Mouse (Mus musculus) urinary bladder, postnatal 25 days (tissue): Measurements from ENCODE around the gene Nfatc3.
A peak's percentile ranks its signal among the peaks of the same experiment; 100 is the strongest.

Source experiments
- DNase-seq: peaks from one replicate; pipeline ENCODE4 v3.0.0; 2022; ENCODE audit warnings: low spot score

Nfatc3 gene

GRCm38 (mm10) chr8:106147868-106148565 is 89.4 kb downstream of the Nfatc3 start:
- no peak for DNase-seq

- DNase-seq = no peak
Measured at GRCm38 (mm10) chr8:106149025-106149424, 90.4 kb downstream of the Nfatc3 start.

GRCm38 (mm10) chr8:106149801-106150652 is 91.4 kb downstream of the Nfatc3 start, which contains the start of gene Pla2g15:
Gene Pla2g15, plus strand, starts transcription at chr8:106150399.
- peak; percentile 82 for DNase-seq

- no peak for DNase-seq
Measured at GRCm38 (mm10) chr8:106150653-106151000, 92.0 kb downstream of the Nfatc3 start.

- no peak for DNase-seq
Measured at GRCm38 (mm10) chr8:106151041-106151440, 92.4 kb downstream of the Nfatc3 start.

GRCm38 (mm10) chr8:106152876-106153275 is 94.2 kb downstream of the Nfatc3 start:
- DNase-seq = no peak

DNA sequence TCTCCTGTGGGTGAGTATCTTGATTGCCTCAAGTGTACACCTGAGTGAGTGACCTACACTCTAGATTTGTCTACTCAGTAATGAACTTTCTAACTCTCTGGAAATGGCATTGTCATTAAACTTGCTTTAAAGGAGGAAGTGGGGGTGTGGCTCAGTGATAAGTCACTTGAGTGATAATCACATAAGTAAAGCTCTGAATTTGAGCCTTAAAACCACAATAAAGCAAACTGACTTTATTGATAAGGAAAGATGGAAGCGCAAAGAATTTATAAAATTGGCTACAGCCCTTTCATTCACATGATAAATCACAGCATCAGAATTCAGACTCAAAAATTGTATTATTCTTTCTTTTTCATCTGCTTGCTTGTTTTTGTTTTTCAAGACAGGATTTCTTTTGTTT is 98.8 kb downstream of the Nfatc3 start:
- no peak for DNase-seq

DNA sequence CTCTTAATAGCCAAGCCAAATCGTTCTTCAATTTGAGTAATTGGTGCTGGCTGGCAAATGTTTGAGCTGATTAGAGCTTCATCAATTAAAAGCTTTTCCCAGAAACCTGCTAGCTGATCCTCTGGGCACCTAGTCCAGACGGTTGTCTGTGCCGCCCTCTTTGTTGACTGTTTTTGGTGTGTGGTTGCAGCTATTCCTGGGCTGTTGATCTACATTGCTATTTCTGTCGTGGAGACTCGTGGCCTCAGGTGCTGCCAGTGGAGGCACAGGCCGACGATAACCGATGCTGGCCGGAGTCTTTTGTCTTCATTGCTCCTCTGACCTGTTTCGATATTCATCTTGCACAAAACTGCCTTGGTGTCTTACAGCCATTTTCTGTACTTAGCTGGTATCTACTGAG is 99.7 kb downstream of the Nfatc3 start:
- no peak for DNase-seq

- DNase-seq = no peak
Measured at GRCm38 (mm10) chr8:106159876-106160275, 101.2 kb downstream of the Nfatc3 start.

GRCm38 (mm10) chr8:106163251-106163650 is 104.6 kb downstream of the Nfatc3 start:
- no peak for DNase-seq

DNA sequence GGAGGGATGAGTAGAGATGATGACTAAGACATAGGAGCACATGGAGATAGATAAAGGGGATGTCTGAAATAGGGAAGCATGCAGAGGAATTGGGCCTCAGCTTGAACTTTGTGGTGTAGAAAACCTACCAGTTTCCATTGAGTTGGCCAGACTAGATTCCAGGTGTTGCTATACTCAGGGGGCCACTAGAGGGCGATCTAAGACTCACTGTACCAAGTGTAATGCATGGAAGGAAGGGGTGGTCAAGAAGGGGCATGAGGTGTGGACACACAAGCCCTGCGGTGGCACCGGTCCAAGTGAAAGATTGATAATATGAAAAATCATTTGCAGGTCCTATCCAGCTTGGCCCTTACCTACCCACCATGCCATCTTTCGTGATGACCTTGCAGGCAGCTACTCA is 106.8 kb downstream of the Nfatc3 start:
- peak; percentile 77 for DNase-seq

DNA sequence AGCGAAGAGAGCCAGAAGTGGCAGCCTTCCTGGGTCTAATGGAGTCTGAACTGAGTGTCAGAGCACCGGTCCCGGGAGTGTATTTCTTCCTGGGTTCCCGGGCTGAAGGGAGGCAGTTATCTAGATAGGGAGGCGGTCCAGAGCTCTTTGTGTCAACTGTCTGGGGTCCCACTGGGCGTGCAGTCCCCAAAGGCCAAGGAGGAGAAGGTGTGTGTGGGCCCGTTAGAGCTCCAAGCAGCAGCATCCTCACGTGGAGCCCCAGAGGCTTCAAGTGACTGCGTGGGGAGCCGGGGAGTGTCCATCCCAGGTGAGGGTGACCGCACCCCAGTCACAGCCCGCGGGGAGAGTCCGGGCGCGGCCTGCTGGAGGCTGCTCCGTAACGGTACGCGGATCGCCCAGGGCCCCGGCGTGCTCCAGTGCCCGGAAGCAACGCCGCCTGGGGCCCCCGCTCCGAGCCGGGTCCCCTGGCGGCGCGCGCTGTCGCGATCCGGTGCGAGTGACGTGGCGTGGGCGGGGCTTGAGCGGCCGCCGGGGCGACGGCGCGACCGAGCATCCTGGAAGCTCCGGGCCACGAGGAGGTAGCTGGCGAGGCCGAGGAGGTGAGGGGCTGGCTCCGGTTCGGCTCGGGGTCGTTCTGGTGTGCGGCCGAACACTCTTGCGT is 109.8 kb downstream of the Nfatc3 start, which contains the start of gene Slc7a6:
TSS of gene Slc7a6 (plus strand) at position 502 of the 661 bp plus-strand sequence.
- peak; percentile 92 for DNase-seq

DNA sequence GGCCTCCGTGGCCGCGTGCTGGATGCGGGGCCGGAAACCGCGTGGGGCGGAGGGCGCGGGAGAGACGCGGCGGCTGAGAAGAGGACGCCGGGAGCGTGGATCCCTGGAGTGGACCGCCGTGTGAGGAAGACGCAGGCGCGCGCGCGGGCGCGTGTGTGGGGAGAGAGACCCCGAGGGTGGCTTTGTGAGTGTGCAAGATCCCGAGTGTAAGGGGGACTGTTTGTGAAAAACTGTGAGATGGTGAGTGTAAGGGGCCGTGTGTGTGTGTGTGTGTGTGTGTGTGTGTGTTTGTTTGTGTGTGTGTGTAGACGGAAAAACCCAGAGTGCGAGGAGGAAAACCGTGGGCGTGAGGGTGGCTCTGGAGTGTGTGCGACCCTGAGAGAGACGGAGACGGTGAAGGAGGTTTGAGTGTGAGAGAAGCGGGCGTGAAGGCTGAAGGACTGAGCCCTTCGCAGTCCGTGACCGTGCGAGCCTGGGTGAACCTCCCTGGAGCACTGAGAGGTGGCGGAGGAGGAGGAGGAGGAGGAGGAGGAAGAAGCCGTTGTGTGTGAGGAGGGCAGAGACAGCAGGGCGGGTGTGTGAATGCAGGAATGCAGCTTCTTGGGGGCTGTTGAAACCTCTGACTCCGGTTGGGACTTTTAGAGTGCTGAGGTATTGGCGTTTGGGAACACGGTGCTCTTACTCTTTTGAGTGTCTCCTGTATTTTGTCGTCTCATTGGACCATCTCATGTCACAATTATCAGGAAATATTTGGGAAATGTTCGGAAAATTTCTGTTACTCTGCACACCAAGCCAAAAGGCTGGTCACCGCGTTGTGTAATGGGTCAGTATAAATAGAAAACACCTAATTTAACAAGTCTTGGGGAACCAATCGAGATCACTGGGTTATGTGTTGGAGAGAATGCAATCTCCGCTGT is 110.6 kb downstream of the Nfatc3 start:
- peak; percentile 47 for DNase-seq

- DNase-seq = no peak
Measured at GRCm38 (mm10) chr8:106169934-106170480, 111.4 kb downstream of the Nfatc3 start.

GRCm38 (mm10) chr8:106173566-106173965 is 114.9 kb downstream of the Nfatc3 start:
- no peak for DNase-seq

DNA sequence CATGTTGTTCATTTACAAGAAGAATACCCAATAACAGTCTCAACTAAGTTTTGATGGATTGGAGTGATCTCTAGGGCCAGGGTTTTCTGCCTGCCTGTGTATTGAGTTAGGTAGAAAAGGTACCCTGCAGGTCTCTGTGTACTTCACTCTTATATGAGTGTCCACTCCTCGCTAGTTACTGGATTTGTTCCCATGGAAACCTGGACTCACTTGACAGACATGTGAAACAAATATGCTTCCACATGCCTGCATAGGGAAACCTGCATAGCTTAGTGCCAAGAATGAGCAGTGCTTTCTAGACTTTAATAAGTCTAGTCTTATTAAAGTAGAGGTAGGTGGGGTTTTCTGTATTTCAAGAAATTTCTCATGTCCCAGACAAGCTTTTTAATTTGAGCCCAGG is 118.3 kb downstream of the Nfatc3 start:
- DNase-seq = no peak

- DNase-seq = no peak
Measured at GRCm38 (mm10) chr8:106177594-106177993, 119.0 kb downstream of the Nfatc3 start.

- DNase-seq = no peak
Measured at GRCm38 (mm10) chr8:106178428-106178827, 119.8 kb downstream of the Nfatc3 start.
